Mouse (Mus musculus) heart, adult 9 months (tissue): Measurements from ENCODE around the gene Ttll13.

Experiments used
- DNase-seq, 2 experiments: peaks; one replicate each; pipeline ENCODE4 v3.0.0; 2022; ENCODE audit warnings: low spot score in 2 of 2

Ttll13 gene

DNA sequence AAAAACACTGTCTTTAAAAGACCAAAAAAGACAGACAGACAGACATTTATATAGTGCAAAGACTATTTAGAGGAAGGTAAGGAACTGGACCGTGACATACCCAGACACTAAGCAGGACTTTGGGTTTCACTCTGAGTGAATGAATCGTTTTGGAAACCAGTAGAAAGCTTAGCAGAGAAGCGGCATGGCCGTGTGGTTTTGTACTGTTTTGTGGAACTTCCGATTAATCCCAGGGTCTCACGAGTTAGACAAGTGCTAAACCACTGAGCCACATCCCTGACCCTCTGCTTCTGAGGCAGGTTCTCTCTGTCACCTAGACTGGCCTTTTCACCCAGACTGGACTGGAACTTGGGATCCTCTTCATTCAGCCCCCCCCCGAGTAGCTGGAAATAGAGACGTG lies 31.7 kb upstream of the Ttll13 start:
- no peak for DNase-seq

DNA sequence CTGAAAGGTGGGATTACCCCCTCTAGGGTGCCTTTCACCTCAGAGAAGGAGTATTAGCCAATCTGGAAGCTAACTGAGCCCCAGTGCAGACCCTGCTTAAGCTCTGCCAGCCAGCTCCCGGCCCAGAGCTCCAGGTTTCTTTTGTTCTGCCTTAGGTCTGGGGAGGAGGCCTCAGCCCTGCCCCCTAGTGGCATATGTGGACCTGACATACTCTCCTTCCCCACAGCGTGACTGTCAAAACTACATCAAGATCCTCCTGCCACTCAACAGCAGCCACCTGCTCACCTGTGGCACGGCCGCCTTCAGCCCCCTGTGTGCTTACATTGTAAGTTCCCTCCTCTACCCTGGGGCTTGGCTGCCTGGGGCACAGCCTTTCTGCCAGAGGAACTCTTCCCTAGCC lies 30.8 kb upstream of the Ttll13 start:
- DNase-seq: peak; percentile 65 to 68

DNA sequence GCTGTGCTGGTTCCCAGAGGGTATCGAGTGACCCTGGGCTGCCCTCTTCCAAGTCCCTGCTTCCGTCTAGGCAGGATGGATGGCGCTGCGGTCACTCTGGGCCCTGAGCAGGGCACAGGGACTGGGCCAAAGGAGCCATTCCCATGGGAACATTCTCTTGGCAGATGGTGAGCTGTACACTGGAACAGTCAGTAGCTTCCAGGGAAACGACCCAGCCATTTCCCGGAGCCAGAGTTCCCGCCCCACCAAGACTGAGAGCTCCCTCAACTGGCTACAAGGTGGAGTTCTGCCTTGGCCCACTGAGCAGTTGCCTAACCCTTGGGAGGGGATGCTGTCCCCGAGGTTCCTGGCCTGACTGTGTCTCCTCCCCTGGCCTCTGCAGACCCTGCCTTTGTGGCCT lies 29.6 kb upstream of the Ttll13 start:
- peak; percentile 80 to 81 for DNase-seq

DNA sequence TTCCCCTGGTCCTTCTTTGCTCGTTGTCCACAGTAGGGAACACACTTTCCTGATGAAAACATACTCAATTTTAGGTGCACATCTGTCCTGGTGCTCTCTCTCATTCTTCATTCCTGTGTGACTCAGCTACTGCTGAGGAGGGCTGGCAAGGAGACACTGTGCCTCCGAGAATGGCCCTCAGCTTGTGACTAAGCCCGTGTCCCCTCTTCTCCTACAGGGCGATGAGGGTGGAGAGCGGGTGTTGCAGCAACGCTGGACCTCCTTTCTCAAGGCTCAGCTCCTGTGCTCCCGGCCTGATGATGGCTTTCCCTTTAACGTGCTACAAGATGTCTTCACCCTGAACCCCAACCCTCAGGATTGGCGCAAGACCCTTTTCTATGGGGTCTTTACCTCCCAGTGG lies 27.5 kb upstream of the Ttll13 start:
- DNase-seq: no peak

DNA sequence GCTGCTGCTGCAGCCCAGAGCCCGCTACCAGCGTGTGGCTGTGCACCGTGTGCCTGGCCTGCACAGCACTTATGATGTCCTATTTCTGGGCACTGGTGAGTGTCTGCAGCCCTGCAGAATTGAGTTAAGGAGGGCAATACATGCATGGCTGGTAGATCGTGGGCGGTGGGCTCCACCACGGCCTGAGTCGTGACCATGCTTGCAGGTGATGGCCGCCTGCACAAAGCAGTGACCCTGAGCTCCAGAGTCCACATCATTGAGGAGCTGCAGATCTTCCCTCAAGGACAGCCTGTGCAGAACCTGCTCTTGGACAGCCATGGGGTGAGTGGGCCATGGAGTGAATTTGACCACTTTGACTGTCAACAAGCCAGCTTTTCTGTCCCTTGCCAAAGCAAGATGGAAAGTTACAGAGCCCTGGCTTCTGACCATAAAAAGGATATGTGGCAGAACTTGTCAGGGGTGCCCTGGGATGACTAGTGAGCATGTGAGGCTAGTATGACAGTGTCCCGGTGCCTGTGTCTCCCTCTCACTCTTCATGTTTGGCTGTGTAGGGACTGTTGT lies 25.9 kb upstream of the Ttll13 start:
- DNase-seq: no peak

DNA sequence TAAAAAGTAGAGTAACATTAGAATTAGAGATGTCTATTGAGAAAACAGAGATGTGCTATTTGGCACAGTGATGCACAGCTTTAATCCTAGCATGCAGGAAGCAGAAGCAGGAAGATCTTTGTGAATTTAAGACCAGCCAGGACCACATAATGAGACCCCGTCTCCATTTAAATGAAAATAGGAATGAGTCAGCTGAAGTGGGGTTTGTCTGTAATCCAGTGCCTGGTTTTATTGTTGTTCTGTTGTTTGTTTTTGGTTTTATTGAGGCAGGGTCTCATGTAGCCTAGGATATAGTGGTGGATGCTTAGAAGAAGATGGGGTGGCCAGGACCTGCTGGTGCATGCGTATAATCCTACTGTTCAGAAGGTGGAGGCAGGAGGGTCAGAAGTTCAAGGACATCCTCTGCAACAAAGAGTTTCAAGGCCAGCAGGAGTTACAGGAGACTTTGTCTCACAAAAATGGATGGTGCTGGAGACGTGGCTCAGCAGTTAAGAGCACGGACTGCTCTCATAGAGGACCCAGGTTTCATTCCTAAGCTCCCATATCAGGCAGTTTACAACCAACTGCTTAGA lies 24.9 kb upstream of the Ttll13 start:
- DNase-seq: no peak

DNA sequence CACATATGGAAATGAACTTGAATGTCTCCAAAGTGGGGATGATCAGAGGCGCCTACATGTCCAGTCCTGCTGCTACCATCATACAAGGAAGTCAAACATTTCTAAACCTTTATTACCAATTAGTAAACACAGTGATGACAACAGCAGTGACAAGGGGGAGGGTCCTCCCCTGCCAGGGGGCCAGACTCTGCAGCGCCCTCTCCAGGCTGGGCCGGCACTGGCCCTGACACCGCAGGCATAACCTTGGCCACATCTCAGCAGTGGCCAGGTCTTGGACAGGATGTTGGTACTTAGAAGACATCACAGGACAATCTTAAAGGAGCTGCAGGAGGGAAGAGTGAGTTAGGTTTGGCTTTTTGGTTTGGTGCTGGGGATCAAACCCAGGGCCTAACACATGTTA lies 19.1 kb upstream of the Ttll13 start:
- no peak for DNase-seq

DNA sequence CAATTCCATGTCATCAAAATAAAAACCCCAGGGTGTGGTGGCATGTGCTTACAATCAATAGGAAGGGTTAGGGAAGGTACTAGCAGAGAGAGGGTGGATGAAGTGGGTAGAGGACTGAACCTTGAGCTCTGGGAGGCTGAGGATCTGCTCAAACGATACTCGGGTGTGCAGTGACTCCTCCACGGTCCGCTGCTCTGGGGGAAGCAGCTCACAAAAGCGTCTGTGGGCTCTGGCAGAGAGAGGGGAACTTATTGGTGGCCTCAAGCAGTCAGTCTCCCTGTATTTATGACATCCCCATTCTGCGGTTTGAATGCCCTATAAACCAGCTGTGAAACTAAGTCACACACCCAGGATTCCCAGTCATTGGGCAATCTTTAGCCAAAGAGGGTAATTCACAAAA lies 16.0 kb upstream of the Ttll13 start:
- no peak for DNase-seq

DNA sequence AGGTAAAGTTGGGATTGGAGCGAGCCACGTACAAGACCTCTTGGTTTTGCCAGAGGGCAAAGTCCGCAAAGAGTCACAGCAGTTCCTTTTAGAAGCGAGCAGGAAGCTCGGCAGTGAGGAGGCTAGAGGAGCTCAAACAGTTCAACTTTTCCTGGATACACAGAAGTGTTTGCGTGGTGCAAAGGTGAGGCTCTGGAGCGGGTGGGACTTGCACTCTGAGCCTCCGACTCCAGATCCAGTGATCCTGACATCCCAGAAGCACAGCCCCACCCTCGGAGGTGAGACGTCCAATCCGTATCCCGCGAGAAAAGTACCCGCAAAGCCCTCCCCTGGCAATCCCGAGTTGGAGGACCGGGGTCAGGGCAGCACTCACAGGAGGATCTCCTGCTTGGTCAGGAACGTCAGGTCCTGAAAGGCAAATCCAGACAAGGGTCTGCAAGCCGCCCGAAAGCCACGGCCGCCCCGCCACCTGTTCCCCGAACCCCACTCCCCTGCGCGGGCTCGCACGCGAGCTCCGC lies 14.1 kb upstream of the Ttll13 start:
- no peak for DNase-seq

DNA sequence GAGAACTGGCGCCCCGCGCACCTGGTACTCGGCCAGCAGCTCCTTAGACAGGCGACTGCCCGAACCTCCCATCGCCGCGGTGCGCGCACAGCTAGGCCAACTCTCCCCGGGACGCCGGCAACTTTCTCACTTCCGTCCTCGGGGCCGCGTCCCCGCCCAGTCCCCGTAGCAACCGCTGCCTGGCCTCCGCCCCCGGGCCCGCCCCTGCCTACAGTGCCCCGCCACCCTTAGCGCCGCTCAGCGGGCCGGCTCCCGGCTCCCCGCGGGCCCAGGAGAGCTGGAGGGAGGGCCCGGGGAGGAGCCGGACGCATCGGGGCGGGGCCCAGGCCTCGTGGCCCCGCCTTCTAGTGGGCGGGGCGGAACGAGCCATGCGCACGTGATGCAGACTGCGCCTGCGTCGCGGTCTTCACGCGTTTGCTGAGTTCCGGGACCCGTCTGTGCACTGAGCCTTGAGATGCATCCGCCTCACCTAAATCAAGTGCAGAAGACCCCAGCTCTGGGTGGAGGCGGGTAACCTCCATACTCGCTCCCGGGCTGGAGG lies 13.6 kb upstream of the Ttll13 start, which contains the start of the genes Cib1 and Gdpgp1:
Cib1 (minus strand) TSS at position 325 of the 541 bp plus-strand sequence.
Gdpgp1 (plus strand) TSS at position 377 of the 541 bp plus-strand sequence.
- DNase-seq: peak; percentile 97

DNA sequence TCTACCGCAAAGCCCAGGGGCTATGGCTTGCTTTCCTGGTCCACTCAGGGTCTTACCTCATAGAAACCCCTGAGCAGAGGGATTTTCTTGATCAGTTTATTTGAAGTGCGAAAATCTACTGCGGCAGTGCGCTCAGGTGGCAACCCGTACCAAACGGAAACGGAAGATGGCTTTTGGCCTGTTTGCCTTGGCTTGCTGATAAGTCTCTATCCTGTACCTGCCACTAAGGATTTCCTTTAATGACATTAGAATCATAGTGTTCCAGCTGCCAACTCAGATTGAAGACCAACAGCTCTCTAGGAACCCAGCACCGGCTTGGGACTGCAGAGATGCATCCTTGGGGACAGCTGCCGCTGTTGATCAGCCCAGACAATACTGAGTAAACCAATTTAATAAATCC lies 12.4 kb upstream of the Ttll13 start:
- no peak for DNase-seq

DNA sequence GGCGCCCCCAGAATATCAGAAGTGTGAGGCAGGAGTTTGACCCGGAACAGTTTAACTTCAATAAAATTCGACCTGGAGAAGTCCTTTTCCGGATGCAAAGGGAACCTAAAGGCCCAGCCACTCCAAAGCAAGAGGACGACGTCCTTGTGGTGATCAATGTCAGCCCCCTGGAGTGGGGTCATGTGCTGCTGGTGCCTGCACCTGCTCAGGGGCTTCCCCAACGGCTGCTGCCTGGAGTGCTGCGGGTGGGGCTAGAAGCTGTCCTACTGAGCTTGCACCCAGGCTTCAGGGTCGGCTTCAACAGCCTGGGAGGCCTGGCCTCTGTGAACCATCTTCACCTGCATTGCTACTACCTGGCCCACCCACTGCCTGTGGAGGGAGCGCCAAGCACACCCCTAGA lies 7.6 kb upstream of the Ttll13 start:
- DNase-seq: no peak

DNA sequence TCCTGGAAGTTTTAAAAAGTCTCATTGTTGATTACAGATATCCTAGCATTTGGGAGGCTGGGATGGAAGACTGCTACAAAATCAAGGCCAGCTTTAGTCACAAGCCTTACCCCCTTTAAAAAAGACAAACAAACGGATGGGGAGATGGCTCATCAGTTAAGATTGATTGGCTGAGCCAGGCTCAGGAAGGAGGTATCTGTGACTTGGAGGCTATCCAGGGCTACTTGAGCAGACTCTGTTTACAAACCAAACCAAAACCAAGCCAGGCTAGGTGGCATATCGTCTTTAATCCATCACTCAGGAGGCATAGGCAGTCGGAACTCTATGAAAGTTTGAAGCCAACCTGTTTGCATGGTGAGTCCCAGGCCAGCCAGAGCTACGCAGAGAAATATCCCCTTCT lies 4.5 kb upstream of the Ttll13 start:
- DNase-seq: no peak

DNA sequence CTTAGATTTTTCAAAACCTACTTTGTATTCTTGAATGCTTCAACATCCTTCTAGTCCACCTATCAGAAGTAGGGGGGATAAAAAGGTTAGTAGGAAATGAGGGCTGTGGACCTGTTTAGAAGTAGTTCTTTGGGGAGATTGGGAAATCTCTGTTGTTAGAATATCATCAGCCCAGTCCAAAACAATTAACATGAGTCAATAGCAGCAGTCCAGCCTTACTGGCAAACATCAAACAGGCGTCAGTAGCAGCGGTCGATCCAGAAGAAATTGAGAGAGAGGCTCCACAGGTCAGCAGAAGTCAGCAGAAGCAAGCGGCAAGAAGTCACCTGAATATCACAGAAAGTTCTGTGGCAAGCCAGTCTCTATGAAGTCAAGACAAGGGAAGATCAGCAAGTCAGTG lies 1.3 kb upstream of the Ttll13 start:
- DNase-seq: no peak

DNA sequence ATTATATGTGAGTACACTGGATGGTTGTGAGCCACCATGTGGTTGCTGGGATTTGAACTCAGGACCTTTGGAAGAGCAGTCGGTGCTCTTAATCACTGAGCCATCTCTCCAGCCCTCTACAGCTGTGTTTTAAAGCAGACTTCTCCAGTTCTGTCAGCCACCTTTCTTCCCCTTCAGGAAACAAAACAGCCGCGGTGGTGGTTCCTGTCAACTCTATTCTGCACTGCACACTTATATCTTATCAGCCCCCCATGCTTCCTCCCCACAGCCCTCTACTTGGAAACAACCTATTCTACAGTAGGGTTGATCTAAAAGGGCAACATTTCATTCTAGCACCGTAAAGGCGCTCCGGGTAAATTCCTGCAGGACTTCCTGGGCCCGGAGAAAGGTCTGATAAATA lies 683 bp downstream of the Ttll13 start:
- DNase-seq: no peak

DNA sequence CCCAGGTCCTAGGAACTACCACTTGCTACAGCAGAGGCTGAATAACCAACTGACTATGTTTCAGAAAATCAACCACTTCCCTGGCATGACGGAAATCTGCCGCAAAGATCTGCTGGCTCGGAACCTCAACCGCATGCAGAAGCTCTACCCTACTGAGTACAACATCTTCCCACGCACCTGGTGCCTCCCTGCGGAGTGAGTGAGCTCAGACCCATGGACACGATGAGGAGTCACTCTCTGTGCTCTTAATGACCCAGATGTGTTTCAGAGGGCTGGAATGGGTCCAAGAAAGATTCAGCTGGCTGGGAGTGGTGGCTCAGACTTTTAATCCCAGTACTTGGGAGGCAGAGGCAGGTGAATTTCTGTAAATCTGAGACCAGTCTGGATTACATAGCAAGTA lies 6.3 kb downstream of the Ttll13 start:
- DNase-seq: no peak

DNA sequence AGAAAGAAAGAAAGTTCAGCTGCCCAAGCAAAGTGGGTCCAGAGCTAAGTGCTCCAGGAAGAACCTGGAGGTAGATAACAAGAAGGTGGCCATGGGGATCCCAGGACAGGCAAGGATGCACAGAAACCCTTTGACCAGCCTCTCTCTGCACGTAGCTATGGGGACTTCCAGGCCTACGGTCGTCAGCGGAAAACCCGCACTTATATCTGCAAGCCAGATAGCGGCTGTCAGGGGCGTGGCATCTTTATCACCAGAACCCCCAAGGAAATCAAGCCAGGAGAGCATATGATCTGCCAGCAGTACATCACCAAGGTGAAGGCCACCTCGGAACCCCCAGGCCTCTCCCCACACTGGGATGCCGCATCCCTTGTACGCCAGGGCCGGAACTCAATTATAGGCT lies 6.7 kb downstream of the Ttll13 start:
- DNase-seq: no peak

DNA sequence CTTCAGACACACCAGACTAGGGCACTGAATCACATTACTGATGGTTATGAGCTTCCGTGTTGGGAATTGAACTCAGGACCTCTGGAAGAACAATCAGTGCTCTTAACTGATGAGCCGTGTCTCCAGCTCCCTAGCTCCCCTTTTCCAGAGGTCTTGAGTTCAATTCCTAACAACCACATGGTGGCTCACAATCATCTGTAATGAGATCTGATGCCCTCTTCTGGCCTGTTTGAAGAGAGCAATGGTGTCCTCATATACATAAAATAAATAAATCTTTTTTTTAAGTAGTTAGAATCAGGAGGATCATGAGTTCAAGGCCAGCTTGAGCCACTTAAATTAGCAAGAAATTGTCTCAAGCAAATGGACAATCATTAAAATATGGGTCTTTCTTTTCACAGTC lies 9.8 kb downstream of the Ttll13 start:
- DNase-seq: no peak

DNA sequence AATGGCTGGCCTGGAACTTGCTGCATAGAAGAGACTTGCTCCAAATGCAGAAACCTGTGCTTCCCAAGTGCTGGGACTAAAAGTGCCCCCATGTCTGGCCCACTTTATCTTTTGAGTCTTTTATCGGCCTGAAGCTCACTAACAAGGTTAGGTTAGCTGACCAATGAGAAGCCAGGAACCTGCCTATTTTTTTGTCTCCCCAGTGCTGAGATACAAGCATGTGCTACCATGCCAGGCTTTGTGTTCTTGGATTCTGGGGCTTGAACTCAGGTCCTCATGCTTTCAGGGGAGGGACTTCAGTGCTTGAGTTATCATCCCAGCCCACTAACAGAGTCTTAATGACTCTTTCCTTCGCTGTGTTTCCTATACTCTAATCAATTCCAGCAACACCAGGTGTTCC lies 11.5 kb downstream of the Ttll13 start:
- no peak for DNase-seq

DNA sequence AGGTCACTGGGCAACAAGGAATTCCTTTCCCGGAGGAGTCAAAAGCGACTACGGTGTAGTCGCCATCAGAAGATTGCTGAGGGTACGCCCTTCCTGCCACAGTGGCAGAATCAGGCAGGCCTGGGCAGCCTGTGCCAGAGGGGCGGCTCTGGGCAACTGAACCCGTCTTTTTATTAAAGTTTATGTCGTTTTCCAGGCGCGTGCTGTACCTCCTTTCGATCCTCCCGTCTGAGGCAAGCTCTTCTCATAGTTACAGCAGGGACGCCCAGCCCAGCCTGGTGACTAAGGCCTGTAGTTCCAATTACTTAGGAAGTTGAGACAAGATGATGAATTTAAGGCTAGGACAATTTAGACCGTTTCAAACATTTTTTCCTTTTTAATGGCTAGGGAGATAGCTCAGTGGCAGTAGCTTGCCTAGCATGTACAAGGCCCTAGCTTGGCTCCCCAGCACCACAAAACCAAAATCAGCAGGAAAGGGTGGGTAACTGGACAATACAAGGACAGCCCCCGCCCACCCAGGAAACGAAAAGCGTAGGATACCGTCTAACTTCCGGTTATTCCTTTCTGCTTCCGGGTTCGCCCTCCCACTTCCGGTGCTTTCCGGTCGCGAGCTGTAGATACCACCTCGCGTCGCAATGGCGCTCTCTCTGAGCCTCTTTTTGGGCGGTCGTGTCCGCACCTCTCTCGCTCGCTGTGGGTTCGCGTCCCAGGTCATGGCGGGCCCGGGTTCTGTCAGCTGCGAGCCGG lies 14.6 kb downstream of the Ttll13 start, which contains the start of gene Ngrn:
Ngrn (plus strand) TSS at position 591 of the 747 bp plus-strand sequence.
- peak; percentile 85 to 88 for DNase-seq

DNA sequence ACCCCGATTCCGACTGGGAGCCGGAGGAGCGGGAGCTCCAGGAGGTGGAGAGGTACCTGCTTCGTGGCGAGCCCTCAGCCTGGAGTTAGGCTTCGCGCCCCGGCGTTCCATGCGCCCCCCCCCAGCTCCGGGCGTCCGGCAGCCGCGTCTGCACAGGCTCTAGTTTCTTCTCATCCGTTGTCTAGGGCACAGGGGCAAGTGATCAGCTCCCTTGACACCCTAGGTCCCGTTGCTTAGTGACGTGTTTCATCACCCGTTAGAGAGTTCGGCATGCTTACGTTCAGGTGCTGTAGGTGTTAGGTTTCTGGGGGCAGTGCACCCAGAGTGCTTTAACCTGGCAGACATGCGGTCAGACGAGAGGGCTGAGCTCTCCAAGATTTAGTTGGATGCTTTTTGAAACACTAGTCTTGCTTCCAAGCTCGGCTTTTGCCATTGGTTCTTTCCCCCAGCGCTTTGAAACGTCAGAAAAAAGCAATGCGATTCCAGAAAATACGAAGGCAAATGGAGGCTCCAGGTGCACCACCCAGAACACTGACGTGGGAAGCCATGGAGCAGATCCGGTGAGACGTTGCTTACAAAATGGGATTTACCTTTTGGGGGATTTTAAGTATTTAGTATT lies 15.3 kb downstream of the Ttll13 start:
- DNase-seq: no peak

DNA sequence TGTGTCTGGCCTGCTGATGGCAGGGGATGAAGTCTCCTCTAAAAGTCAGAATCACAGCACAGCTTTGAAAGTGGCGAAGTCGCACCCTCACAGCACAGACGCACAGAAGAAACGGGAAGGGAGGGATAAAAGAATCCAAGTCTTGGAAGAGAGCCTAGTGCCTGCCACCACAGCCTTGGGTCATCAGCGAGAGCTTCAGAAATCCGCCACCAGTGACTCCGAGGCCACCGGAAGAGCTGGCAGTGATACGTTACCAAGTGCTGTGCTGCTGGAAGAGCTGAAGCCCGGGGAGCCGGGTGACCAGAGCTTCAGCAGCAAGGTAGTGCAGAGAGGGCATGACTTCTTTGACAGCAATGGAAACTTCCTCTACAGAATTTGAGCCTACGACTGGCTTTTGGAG lies 18.4 kb downstream of the Ttll13 start:
- no peak for DNase-seq
